Mouse (Mus musculus) forebrain, embryonic 14.5 days (tissue): Measurements from ENCODE around the gene Glis1. TPM values are rescaled to one million over a fixed set of nuclear protein-coding genes. Genes with fewer than 3 reads are reported as not detected.

ENCODE experiments used
- ATAC-seq: fragments of 200-750 bp; cut with Nextera tagmentation; 2 replicates; pipeline ENCODE4 v1.8.0; 2017; ENCODE audit warnings: mild to moderate bottlenecking, moderate library complexity
- DNase-seq: peaks from one replicate; pipeline ENCODE4 v3.0.0-alpha.2; 2015; ENCODE audit warnings: low spot score
- H3K27ac ChIP-seq: fragments of 300-500 bp; sonication (generic); 2 replicates; pipeline ENCODE4 v1.5.1; 2014; ENCODE audit warnings: low read depth, mild to moderate bottlenecking, control low read depth, low read length, moderate library complexity
- H3K27me3 ChIP-seq: fragments of 300-500 bp; sonication (generic); replicated peaks from 2 replicates; pipeline ENCODE4 v1.6.1; 2014; ENCODE audit warnings: low read length, control low read depth, mixed read lengths; ENCODE audit not compliant: control insufficient read depth, insufficient read depth
- H3K36me3 ChIP-seq: fragments of 300-500 bp; sonication (generic); 2 replicates; pipeline ENCODE4 v1.6.1; 2014; ENCODE audit warnings: low read length, control low read depth; ENCODE audit not compliant: control insufficient read depth, insufficient read depth
- H3K4me1 ChIP-seq: fragments of 300-500 bp; sonication (generic); 2 replicates; pipeline ENCODE4 v1.6.1; 2014; ENCODE audit warnings: antibody characterized with exemption, low read length, control low read depth; ENCODE audit not compliant: control insufficient read depth, insufficient read depth
- H3K4me2 ChIP-seq: fragments of 300-500 bp; sonication (generic); 2 replicates; pipeline ENCODE4 v1.6.1; 2014; ENCODE audit warnings: mild to moderate bottlenecking, control low read depth, low read length
- H3K4me3 ChIP-seq: fragments of 300-500 bp; sonication (generic); 2 replicates; pipeline ENCODE4 v1.5.1; 2014; ENCODE audit warnings: low read depth, low read length, control low read depth
- H3K9ac ChIP-seq: fragments of 300-500 bp; sonication (generic); 2 replicates; pipeline ENCODE4 v1.6.1; 2014; ENCODE audit warnings: mild to moderate bottlenecking, low read length, control low read depth, moderate library complexity
- H3K9me3 ChIP-seq: fragments of 300-500 bp; sonication (generic); replicated peaks from 2 replicates; pipeline ENCODE4 v1.6.1; 2016; ENCODE audit warnings: low read length, control low read depth, mixed read lengths; ENCODE audit not compliant: control insufficient read depth
- WGBS: fragments of 180-500 bp; shearing (Covaris S2); extraction: QIAGEN DNeasy Blood & Tissue Kit; methylation state at CpG from one replicate; pipeline ENCODE4 v1.1.7; 2014; 5-methylcytosine and 5-hydroxymethylcytosine counted together
- polyA plus RNA-seq: library from polyadenylated mRNA; unstranded; fragments of >200 nt; fragmentation: Nextera tagmentation; extraction: Ambion mirVana; gene quantifications from 2 replicates; pipeline ENCODE4 v1.2.1, GENCODE M21; 2014

The Glis1 gene
- polyA plus RNA-seq, 1 experiment from 2014 or later, result 0.27 TPM

- Histone ChIP-seq H3K4me3 (no peak overlapping the region), H3K27me3 (peaks cover 14% of the 10 kb centered on the region), H3K4me1 (peaks cover 2% of the 10 kb centered on the region; the same call in 1 of the 2 replicates), H3K27ac (no peak overlapping the region), H3K4me2 (no peak overlapping the region), H3K9ac (no peak overlapping the region), H3K9me3 (no peaks in the 10 kb centered on the region), H3K36me3 (no peaks in the 10 kb centered on the region)
- 40% methylated on average over 16 of the region's 16 CpGs for WGBS
- DNase-seq, result no peak
- no peak for ATAC-seq
Measured at GRCm38 (mm10) chr4:107442891-107443483, 8.6 kb downstream of the Glis1 start.

DNA sequence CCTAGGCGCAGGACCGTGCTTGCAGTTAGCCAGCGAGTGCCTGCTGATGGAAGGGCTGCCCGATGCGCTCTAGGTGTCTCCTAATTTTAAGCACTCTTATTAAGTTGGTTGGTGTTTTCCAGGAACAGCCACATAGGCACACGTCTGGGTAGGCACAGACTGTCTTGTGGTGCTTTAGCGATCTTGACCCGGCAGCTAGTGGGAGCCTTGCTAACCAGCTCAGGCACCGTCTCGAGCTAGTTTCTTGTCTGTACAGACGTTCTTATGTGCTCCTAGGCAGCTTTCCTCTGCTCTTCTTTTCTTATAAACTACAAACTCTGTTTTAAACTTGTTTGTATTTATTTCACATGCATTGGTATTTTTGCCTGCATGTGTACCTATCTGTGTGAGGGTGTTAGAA lies 9.2 kb downstream of the Glis1 start:
- no peak overlapping the region for H3K4me3 ChIP-seq
- no peak overlapping the region for H3K27ac ChIP-seq
- WGBS, result 42% methylated on average over 11 of the region's 11 CpGs
- peaks cover 14% of the 10 kb centered on the region for H3K27me3 ChIP-seq
- no peaks in the 10 kb centered on the region for H3K9me3 ChIP-seq
- H3K4me1 ChIP-seq, result peaks cover 2% of the 10 kb centered on the region; the same call in 1 of the 2 replicates
- H3K4me2 ChIP-seq, result no peak overlapping the region
- H3K36me3 ChIP-seq, result no peaks in the 10 kb centered on the region
- no peak overlapping the region for H3K9ac ChIP-seq
- ATAC-seq, result no peak
- no peak for DNase-seq

GRCm38 (mm10) chr4:107448481-107448880 lies 14.1 kb downstream of the Glis1 start:
- Histone ChIP-seq H3K27me3 (0 out of 2 replicates have a peak, but pooled peaks cover 4% of the 10 kb centered on the region), H3K4me1 (no peaks in the 10 kb centered on the region), H3K9me3 (no peaks in the 10 kb centered on the region), H3K4me3 (no peak overlapping the region), H3K4me2 (no peak overlapping the region), H3K9ac (no peak overlapping the region), H3K27ac (no peak overlapping the region), H3K36me3 (no peaks in the 10 kb centered on the region)
- ATAC-seq (no peak), DNase-seq (no peak)
- WGBS, result 88% methylated on average over 6 of the region's 6 CpGs

DNA sequence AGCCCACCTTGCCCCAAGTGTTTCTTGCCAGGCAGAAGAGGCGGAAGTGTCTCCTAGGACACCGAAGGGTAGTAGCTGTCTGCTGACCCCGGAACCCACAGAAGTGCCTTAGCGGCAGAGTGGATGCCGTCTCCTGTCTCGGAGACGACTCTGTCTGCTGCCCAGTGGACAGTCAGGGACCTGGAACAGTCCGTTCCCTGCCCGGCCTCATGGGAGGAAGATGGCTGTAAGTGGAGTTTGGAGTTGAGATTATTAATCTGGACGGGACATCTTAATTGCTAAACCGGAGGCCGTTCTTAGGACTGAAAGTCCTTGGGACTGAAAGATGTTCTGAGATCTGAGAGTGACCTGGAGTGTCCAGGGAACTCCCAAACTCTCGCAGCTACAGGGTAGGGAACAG lies 15.1 kb downstream of the Glis1 start:
- H3K4me3 ChIP-seq, result no peak overlapping the region
- DNase-seq (no peak), ATAC-seq (no peak)
- H3K4me2 ChIP-seq, result no peak overlapping the region
- WGBS, result 91% methylated on average over 13 of the region's 13 CpGs
- no peaks in the 10 kb centered on the region for H3K36me3 ChIP-seq
- H3K9me3 ChIP-seq, result no peaks in the 10 kb centered on the region
- no peaks in the 10 kb centered on the region for H3K4me1 ChIP-seq
- H3K27ac ChIP-seq, result no peak overlapping the region
- H3K9ac ChIP-seq, result no peak overlapping the region
- H3K27me3 ChIP-seq, result no peaks in the 10 kb centered on the region

DNA sequence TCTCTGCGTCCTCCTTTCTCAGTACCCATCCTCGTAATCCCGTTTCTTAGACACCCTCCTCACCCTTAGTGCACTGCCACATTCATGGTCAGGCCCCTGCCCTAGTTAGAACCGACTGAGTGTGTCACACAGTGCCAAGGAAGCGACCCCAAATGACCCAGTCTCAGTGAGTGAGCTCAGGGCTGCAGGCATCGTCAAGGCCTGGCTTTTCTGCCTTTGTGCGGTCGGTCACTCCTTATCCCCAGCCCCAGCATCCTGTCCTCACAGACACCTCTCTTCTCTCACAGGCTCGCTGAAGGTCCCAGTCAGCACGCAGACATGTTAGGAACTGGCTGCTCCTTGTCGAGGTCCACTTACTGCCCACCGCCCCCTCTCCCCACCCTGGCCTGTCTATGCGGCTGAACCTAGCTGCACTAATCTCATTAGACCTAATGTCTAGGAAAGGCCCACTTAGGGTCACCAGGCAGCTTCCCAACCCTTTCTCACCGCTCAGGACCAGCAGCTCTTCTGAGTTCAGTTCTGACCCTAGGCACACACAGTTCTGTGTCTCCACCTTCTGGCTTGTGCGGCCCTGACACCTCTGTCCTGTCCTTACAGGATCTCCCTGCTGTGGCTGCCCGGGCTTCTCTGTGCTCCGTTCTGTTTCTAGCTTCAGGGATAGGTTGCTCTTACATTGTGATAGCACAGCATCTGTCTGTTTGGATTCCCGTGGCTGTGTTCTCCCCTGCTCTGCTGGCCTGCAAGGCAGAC lies 18.1 kb downstream of the Glis1 start:
- H3K27me3 ChIP-seq, result no peaks in the 10 kb centered on the region
- no peaks in the 10 kb centered on the region for H3K36me3 ChIP-seq
- ATAC-seq (no peak), DNase-seq (no peak)
- no peak overlapping the region for H3K4me3 ChIP-seq
- no peaks in the 10 kb centered on the region for H3K4me1 ChIP-seq
- H3K4me2 ChIP-seq, result no peak overlapping the region
- WGBS, result 67% methylated on average over 18 of the region's 18 CpGs
- no peak overlapping the region for H3K9ac ChIP-seq
- no peak overlapping the region for H3K27ac ChIP-seq
- H3K9me3 ChIP-seq, result no peaks in the 10 kb centered on the region

- Histone ChIP-seq H3K36me3 (no peaks in the 10 kb centered on the region), H3K4me3 (no peak overlapping the region), H3K9ac (no peak overlapping the region), H3K27me3 (no peaks in the 10 kb centered on the region), H3K27ac (no peak overlapping the region), H3K9me3 (no peaks in the 10 kb centered on the region), H3K4me1 (no peaks in the 10 kb centered on the region), H3K4me2 (no peak overlapping the region)
- DNase-seq (peak; percentile 92), ATAC-seq (peak; percentile 88)
- WGBS, result 65% methylated on average over 16 of the region's 16 CpGs
Measured at GRCm38 (mm10) chr4:107453141-107453984, 19.0 kb downstream of the Glis1 start.

DNA sequence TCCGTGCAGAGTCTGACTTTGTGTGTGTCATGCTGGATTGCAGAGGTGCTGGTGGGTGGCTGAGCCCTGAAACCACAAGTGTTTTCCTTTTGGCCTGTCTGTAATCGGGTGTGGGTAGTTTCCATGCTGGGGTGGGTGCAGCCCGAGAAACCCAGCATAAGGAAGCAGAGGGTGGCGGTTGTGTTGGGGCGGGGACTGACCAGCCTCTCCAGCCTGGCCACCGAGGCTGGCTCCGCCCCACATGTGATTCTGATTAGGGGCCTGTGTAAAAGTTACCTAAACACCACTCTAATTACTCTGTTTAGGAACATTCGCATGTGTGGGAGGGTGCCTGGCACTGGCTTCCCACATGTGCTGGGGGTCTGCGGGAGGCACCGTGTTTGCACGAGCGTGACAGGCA lies 23.2 kb downstream of the Glis1 start:
- Histone ChIP-seq H3K4me1 (no peaks in the 10 kb centered on the region), H3K9ac (no peak overlapping the region), H3K27me3 (no peaks in the 10 kb centered on the region), H3K9me3 (no peaks in the 10 kb centered on the region), H3K27ac (no peak overlapping the region), H3K36me3 (no peaks in the 10 kb centered on the region), H3K4me2 (no peak overlapping the region), H3K4me3 (no peak overlapping the region)
- DNase-seq (no peak), ATAC-seq (no peak)
- 73% methylated on average over 12 of the region's 12 CpGs for WGBS

GRCm38 (mm10) chr4:107458907-107459306 lies 24.5 kb downstream of the Glis1 start:
- H3K4me2 ChIP-seq, result no peak overlapping the region
- ATAC-seq (no peak), DNase-seq (no peak)
- no peaks in the 10 kb centered on the region for H3K36me3 ChIP-seq
- no peaks in the 10 kb centered on the region for H3K27me3 ChIP-seq
- no peak overlapping the region; the same call in 1 of the 2 replicates for H3K9ac ChIP-seq
- no peaks in the 10 kb centered on the region for H3K9me3 ChIP-seq
- no peak overlapping the region for H3K4me3 ChIP-seq
- H3K27ac ChIP-seq, result no peak overlapping the region
- no peaks in the 10 kb centered on the region for H3K4me1 ChIP-seq
- WGBS, result 93% methylated on average over 17 of the region's 17 CpGs
